Mouse (Mus musculus) kidney, postnatal 10 days (tissue): ENCODE measurements around the gene Adgrg6.

ENCODE experiments used
- DNase-seq: peaks from one replicate; pipeline ENCODE4 v3.0.0; 2021; ENCODE audit warnings: mixed read lengths

Gene Adgrg6

GRCm38 (mm10) chr10:14365065-14365589 is 180.3 kb downstream of the Adgrg6 start:
- no peak for DNase-seq

- no peak for DNase-seq
Observed at GRCm38 (mm10) chr10:14363226-14363625, 182.2 kb downstream of the Adgrg6 start.

- no peak for DNase-seq
Observed at GRCm38 (mm10) chr10:14358271-14358670, 187.2 kb downstream of the Adgrg6 start.
